In the genomic region with DNA sequence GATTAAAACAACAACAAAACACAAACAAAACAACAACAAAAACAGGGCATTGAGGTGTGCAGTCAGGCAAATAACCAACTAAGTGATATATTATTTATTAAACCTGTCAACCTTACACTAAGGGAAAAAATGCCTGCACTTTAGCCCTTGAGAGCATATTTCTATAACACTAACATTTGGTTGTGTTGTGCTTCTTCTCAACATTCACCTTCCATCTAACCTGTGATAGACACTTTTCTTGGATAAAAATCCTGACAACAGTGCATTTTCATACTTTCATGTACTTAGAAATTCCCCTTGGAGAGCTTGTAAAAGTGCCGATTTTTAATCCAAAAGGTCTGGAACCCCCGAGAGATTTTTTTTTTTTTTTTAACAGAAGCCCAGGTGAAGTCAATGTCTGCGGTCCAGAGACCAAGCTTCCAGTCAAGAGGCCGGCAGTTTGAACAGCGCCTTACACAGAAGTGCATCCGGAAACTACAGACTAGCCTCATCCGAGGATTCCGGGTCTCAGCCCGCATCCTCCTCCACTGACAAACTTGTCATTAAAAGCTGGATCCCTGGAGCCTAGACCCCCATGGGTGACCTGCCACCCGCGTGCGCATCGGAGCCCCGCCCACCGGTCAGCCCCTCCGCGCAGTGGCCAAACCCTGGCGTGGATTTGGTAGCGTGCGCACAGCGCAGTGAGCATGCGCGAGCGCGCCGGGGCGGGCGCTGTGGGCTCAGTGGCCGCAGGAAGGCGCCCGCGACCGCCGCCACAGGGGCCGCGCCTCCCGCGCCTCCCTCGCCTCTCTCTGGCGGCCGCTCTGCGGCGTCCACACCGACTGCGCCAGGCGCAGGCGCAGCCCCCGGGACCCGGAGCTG, we compare ENCODE assay signal across 8 mouse cellular contexts. TPM values are rescaled to one million over a fixed set of nuclear protein-coding genes. Genes with fewer than 3 reads are reported as not detected.
A peak's percentile ranks its signal among the peaks of the same experiment; 100 is the strongest.
DNase-seq lines count a peak whose midpoint lies in the region; ATAC-seq lines count a peak whose summit lies in the region.

Gene Plekha8 (plus strand): TSS at position 643 of the 861 bp plus-strand sequence.

- peak; percentile 96 for DNase-seq in adrenal gland, postnatal 10 days
- DNase-seq in embryo, embryonic 9.5 days (ENCODE audit: extremely low spot score): peak; percentile 88
- DNase-seq in gastrocnemius, postnatal 4 days (ENCODE audit: low spot score in 2 of 2): peak; percentile 90 to 92
- peak; percentile 92 to 93 for DNase-seq in left cerebral cortex, postnatal 25 days (ENCODE audit: low spot score in 2 of 2)
- DNase-seq in mesoderm, embryonic 11.5 days (ENCODE audit: low read depth, low spot score): peak; percentile 95
- peak; percentile 83 to 86 for DNase-seq in right cerebral cortex, postnatal 36 days (ENCODE audit: low spot score in 2 of 2)
- peak; percentile 91 for DNase-seq in urinary bladder, postnatal 4 days (ENCODE audit: low spot score in 2 of 2)

- no peaks in the 10 kb centered on the region for H3K36me3 ChIP-seq in intestine, embryonic 15.5 days

- peaks cover 18% of the 10 kb centered on the region for H3K4me1 ChIP-seq in intestine, embryonic 15.5 days (replicated peaks)

- H3K27ac ChIP-seq in intestine, embryonic 15.5 days: peak within 1 kb of the TSS; percentile 74

- peak within 1 kb of the TSS; percentile 76 for H3K4me2 ChIP-seq in intestine, embryonic 15.5 days (replicated peaks)

- no peaks in the 10 kb centered on the region for H3K27me3 ChIP-seq in intestine, embryonic 15.5 days (replicated peaks)

- peak; percentile 96 for ATAC-seq in intestine, embryonic 15.5 days

- peak within 1 kb of the TSS; percentile 87 for H3K9ac ChIP-seq in intestine, embryonic 15.5 days

- WGBS in intestine, embryonic 15.5 days: under 1% methylated on average over 48 of the region's 49 CpGs

- H3K9me3 ChIP-seq in intestine, embryonic 15.5 days: no peaks in the 10 kb centered on the region

- intact Hi-C loops in left cerebral cortex, postnatal 25 days (cut with DNase I): loop anchor here (5.0 to 10.0 kb wide), 2 partner anchors 398 to 570 kb away; partner anchors contain the start of gene Ggct

- H3K4me3 ChIP-seq in intestine, embryonic 15.5 days (replicated peaks): peak within 1 kb of the TSS; percentile 91

RNA-seq across cellular contexts. Expression of gene Plekha8, which starts in this region (rescaled TPM):
- 10 to 100 TPM; 15.8 to 17.6 TPM for total RNA-seq in adrenal gland, postnatal 10 days (2021)
- 1 to 10 TPM; 8.1 to 9.1 TPM for total RNA-seq in gastrocnemius, postnatal 4 days (2021)
- polyA plus RNA-seq in intestine, embryonic 15.5 days (2015; fragmentation: Nextera tagmentation; extraction: Ambion mirVana): 6.2 and 6.4 TPM in 2 replicates
- total RNA-seq in left cerebral cortex, postnatal 25 days (2021): 10 to 100 TPM; 11.3 to 12.3 TPM

Comparison
In these comparisons a context has a peak if more than half of its experiments do, and no peak if none do; other contexts are left out.
1. Peak in every context shown above with its lines: DNase-seq, ATAC-seq, H3K4me3 ChIP-seq and H3K27ac ChIP-seq.